Mouse (Mus musculus): ENCODE measurements around the gene Rassf9. TPM values are rescaled to one million over a fixed set of nuclear protein-coding genes. Genes with fewer than 3 reads are reported as not detected.

Gene Rassf9
- polyA plus RNA-seq, 1 experiment = 0.39 TPM

DNA sequence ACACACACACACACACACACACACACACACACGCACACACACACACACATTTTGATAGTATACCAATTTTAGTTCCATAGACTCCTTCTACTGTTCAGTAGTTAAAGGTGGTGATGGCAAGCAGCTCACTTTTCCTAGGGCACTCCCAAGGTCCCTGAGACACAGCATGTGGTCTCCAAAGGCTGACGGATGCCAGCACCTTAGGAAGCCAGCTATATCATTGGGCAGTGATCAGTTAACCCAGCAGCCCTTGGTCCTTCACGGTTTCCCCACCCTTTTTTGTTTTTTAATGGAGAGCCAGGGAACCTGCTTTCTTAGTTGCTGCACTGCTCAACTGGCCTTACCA is 588 bp upstream of the Rassf9 start:
- Histone ChIP-seq H3K4me3 (ENCODE audit: low read depth, low read length) (no peak overlapping the region), H3K27me3 (ENCODE audit: control insufficient read depth, insufficient read depth, low read length, poor library complexity, severe bottlenecking) (no peaks in the 10 kb centered on the region), H3K9me3 (replicated peaks; ENCODE audit: control insufficient read depth, insufficient read depth, low read length, poor library complexity, severe bottlenecking) (no peaks in the 10 kb centered on the region), H3K4me1 (ENCODE audit: control insufficient read depth, insufficient read depth, low read length) (no peaks in the 10 kb centered on the region), H3K9ac (ENCODE audit: low read depth, poor library complexity, severe bottlenecking) (no peak overlapping the region), H3K36me3 (ENCODE audit: control insufficient read depth, insufficient read depth, low read length, poor library complexity, severe bottlenecking) (no peaks in the 10 kb centered on the region), H3K27ac (ENCODE audit: insufficient read depth, low read length) (no peak overlapping the region)
- no peak for TF ChIP-seq CTCF (IDR thresholded peaks at IDR 0.05; ENCODE audit: low read depth, low read length)
- TF ChIP-seq POLR2A (IDR thresholded peaks at IDR 0.05; ENCODE audit: insufficient read depth, low read length) = no peak
- no peak for TF ChIP-seq EP300 (IDR thresholded peaks at IDR 0.05; ENCODE audit: insufficient read depth, low read depth, low read length)

DNA sequence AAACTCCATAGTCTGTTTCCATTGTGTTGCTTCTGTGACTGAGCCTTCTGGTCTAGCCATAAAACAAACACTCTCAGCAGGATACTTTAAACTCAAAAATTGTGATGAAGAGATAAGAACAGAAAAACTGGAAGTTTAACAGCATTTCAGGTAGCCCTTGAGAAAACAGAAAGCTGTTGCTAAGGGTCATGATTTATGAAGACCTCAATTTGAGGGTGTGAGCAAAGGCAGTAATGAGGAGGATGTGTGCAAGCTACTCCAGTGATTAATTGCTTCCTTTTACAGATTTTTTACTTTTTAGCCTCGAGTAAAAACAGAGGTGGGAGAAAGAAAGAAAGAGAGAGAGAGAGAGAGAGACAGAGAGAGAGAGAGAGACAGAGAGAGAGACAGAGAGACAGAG is 2.1 kb downstream of the Rassf9 start:
- TF ChIP-seq CTCF (IDR thresholded peaks at IDR 0.05; ENCODE audit: low read depth, low read length) (no peak), POLR2A (IDR thresholded peaks at IDR 0.05; ENCODE audit: insufficient read depth, low read length) (no peak), EP300 (IDR thresholded peaks at IDR 0.05; ENCODE audit: insufficient read depth, low read depth, low read length) (no peak)
- no peaks in the 10 kb centered on the region for H3K4me1 ChIP-seq (ENCODE audit: control insufficient read depth, insufficient read depth, low read length)
- no peak overlapping the region for H3K4me3 ChIP-seq (ENCODE audit: low read depth, low read length)
- H3K9ac ChIP-seq (ENCODE audit: low read depth, poor library complexity, severe bottlenecking) = no peak overlapping the region
- H3K27me3 ChIP-seq (ENCODE audit: control insufficient read depth, insufficient read depth, low read length, poor library complexity, severe bottlenecking) = no peaks in the 10 kb centered on the region
- H3K36me3 ChIP-seq (ENCODE audit: control insufficient read depth, insufficient read depth, low read length, poor library complexity, severe bottlenecking) = no peaks in the 10 kb centered on the region
- H3K27ac ChIP-seq (ENCODE audit: insufficient read depth, low read length) = no peak overlapping the region
- H3K9me3 ChIP-seq (replicated peaks; ENCODE audit: control insufficient read depth, insufficient read depth, low read length, poor library complexity, severe bottlenecking) = no peaks in the 10 kb centered on the region

GRCm38 (mm10) chr10:102527901-102528300 is 15.9 kb downstream of the Rassf9 start:
- TF ChIP-seq POLR2A (IDR thresholded peaks at IDR 0.05; ENCODE audit: insufficient read depth, low read length) (no peak), EP300 (IDR thresholded peaks at IDR 0.05; ENCODE audit: insufficient read depth, low read depth, low read length) (no peak), CTCF (IDR thresholded peaks at IDR 0.05; ENCODE audit: low read depth, low read length) (no peak)
- H3K9ac ChIP-seq (ENCODE audit: low read depth, poor library complexity, severe bottlenecking) = no peak overlapping the region
- H3K27ac ChIP-seq (ENCODE audit: insufficient read depth, low read length) = no peak overlapping the region
- H3K36me3 ChIP-seq (ENCODE audit: control insufficient read depth, insufficient read depth, low read length, poor library complexity, severe bottlenecking) = no peaks in the 10 kb centered on the region
- no peaks in the 10 kb centered on the region for H3K27me3 ChIP-seq (ENCODE audit: control insufficient read depth, insufficient read depth, low read length, poor library complexity, severe bottlenecking)
- H3K4me1 ChIP-seq (ENCODE audit: control insufficient read depth, insufficient read depth, low read length) = no peaks in the 10 kb centered on the region
- no peaks in the 10 kb centered on the region for H3K9me3 ChIP-seq (replicated peaks; ENCODE audit: control insufficient read depth, insufficient read depth, low read length, poor library complexity, severe bottlenecking)
- no peak overlapping the region for H3K4me3 ChIP-seq (ENCODE audit: low read depth, low read length)

DNA sequence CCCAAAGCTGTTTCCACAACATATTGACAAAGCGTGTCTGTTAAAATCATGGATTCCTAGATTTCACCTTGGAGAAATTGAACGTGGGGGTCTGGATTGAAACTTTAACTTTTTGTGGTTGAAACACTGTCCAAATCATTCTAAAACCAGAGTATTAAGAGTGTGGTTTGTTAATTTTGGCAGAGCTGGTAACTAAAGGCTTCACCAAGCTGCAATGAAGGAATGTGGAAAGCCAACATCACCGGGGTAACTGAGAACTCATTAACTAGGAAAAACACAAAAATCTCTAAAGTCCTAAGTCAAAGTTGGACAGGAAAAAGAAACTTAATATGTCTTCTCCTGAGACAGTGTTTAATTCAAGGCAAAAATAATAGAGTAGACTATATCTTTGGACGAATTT is 41.9 kb downstream of the Rassf9 start:
- TF ChIP-seq CTCF (IDR thresholded peaks at IDR 0.05; ENCODE audit: low read depth, low read length) (no peak), EP300 (IDR thresholded peaks at IDR 0.05; ENCODE audit: insufficient read depth, low read depth, low read length) (no peak), POLR2A (IDR thresholded peaks at IDR 0.05; ENCODE audit: insufficient read depth, low read length) (no peak)
- no peaks in the 10 kb centered on the region for H3K9me3 ChIP-seq (replicated peaks; ENCODE audit: control insufficient read depth, insufficient read depth, low read length, poor library complexity, severe bottlenecking)

GRCm38 (mm10) chr10:102562488-102562887 is 50.5 kb downstream of the Rassf9 start:
- H3K9ac ChIP-seq (ENCODE audit: low read depth, poor library complexity, severe bottlenecking) = no peak overlapping the region
- no peaks in the 10 kb centered on the region for H3K27me3 ChIP-seq (ENCODE audit: control insufficient read depth, insufficient read depth, low read length, poor library complexity, severe bottlenecking)
- no peak overlapping the region for H3K27ac ChIP-seq (ENCODE audit: insufficient read depth, low read length)
- H3K9me3 ChIP-seq (replicated peaks; ENCODE audit: control insufficient read depth, insufficient read depth, low read length, poor library complexity, severe bottlenecking) = no peaks in the 10 kb centered on the region
- no peaks in the 10 kb centered on the region for H3K4me1 ChIP-seq (ENCODE audit: control insufficient read depth, insufficient read depth, low read length)
- TF ChIP-seq CTCF (IDR thresholded peaks at IDR 0.05; ENCODE audit: low read depth, low read length) (no peak), POLR2A (IDR thresholded peaks at IDR 0.05; ENCODE audit: insufficient read depth, low read length) (no peak), EP300 (IDR thresholded peaks at IDR 0.05; ENCODE audit: insufficient read depth, low read depth, low read length) (no peak)
- H3K36me3 ChIP-seq (ENCODE audit: control insufficient read depth, insufficient read depth, low read length, poor library complexity, severe bottlenecking) = no peaks in the 10 kb centered on the region
- H3K4me3 ChIP-seq (ENCODE audit: low read depth, low read length) = no peak overlapping the region

More for the DNA sequence above, 41.9 kb downstream of the Rassf9 start:
- Histone ChIP-seq H3K4me3 (ENCODE audit: low read depth, low read length) (no peak overlapping the region), H3K9ac (ENCODE audit: low read depth, poor library complexity, severe bottlenecking) (no peak overlapping the region), H3K27ac (ENCODE audit: insufficient read depth, low read length) (no peak overlapping the region), H3K4me1 (ENCODE audit: control insufficient read depth, insufficient read depth, low read length) (no peaks in the 10 kb centered on the region), H3K36me3 (ENCODE audit: control insufficient read depth, insufficient read depth, low read length, poor library complexity, severe bottlenecking) (no peaks in the 10 kb centered on the region), H3K27me3 (ENCODE audit: control insufficient read depth, insufficient read depth, low read length, poor library complexity, severe bottlenecking) (no peaks in the 10 kb centered on the region)

- Histone ChIP-seq H3K36me3 (ENCODE audit: control insufficient read depth, insufficient read depth, low read length, poor library complexity, severe bottlenecking) (no peaks in the 10 kb centered on the region), H3K9ac (ENCODE audit: low read depth, poor library complexity, severe bottlenecking) (no peak overlapping the region), H3K4me1 (ENCODE audit: control insufficient read depth, insufficient read depth, low read length) (no peaks in the 10 kb centered on the region), H3K27ac (ENCODE audit: insufficient read depth, low read length) (no peak overlapping the region), H3K4me3 (ENCODE audit: low read depth, low read length) (no peak overlapping the region), H3K27me3 (ENCODE audit: control insufficient read depth, insufficient read depth, low read length, poor library complexity, severe bottlenecking) (no peaks in the 10 kb centered on the region), H3K9me3 (replicated peaks; ENCODE audit: control insufficient read depth, insufficient read depth, low read length, poor library complexity, severe bottlenecking) (no peaks in the 10 kb centered on the region)
- no peak for TF ChIP-seq POLR2A (IDR thresholded peaks at IDR 0.05; ENCODE audit: insufficient read depth, low read length)
- no peak for TF ChIP-seq EP300 (IDR thresholded peaks at IDR 0.05; ENCODE audit: insufficient read depth, low read depth, low read length)
- no peak for TF ChIP-seq CTCF (IDR thresholded peaks at IDR 0.05; ENCODE audit: low read depth, low read length)
These were observed 65.9 kb downstream of the Rassf9 start for GRCm38 (mm10) chr10:102577970-102578369.

All from ES-Bruce4 (cell line).